18 mouse cellular contexts compared by ENCODE assay signal in the genomic region with DNA sequence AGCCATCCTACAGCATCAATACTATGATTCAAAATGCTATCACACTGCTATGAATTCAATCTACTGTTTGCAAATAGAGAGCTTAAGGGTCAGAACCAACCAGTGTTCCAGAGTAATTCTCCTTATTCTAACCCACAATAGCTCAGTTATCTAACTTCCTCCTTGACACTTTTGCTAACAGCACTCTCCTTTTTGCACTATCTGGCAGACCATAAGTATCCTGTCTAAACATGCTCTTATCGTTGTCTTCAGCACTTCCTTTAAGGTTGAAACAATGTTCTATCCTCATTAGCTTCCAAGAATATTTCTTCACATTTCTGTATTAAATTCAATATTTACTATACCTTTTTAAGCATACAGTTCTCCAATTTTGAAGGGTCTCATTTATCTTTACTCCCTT. TPM values are rescaled to one million over a fixed set of nuclear protein-coding genes. Genes with fewer than 3 reads are reported as not detected.
DNase-seq lines count a peak whose midpoint lies in the region; ATAC-seq lines count a peak whose summit lies in the region.
"Had no signal": no experiment of that assay in that cellular context is flagged by ENCODE, and none has a peak within 500 bp of the region (broad histone marks: within the 10 kb centered on the region; RNA-seq: fewer than 3 reads in every experiment).

No protein-coding gene starts in this region.

- H3K4me3 ChIP-seq in heart, embryonic 14.5 days (ENCODE audit: control insufficient read depth in 1 of 2, insufficient read depth in 1 of 2, low read depth in 1 of 2, low read length in 2 of 2): no peak overlapping the region
- H3K4me3 ChIP-seq in liver, embryonic 15.5 days (replicated peaks): no peak overlapping the region
- H3K4me3 ChIP-seq in embryonic facial prominence, embryonic 10.5 days: no peak overlapping the region
- H3K4me3 ChIP-seq: limb, embryonic 15.5 days; midbrain, embryonic 13.5 days; myocyte had no signal

- H3K9me3 ChIP-seq in heart, embryonic 14.5 days (ENCODE audit: control insufficient read depth, low read length): no peaks in the 10 kb centered on the region
- no peaks in the 10 kb centered on the region for H3K9me3 ChIP-seq in liver, embryonic 15.5 days (replicated peaks)
- no peaks in the 10 kb centered on the region for H3K9me3 ChIP-seq in embryonic facial prominence, embryonic 10.5 days
- H3K9me3 ChIP-seq: limb, embryonic 15.5 days; midbrain, embryonic 13.5 days had no signal

- no peaks in the 10 kb centered on the region for H3K36me3 ChIP-seq in heart, embryonic 14.5 days (ENCODE audit: control insufficient read depth, insufficient read depth, low read length)
- H3K36me3 ChIP-seq in liver, embryonic 15.5 days (replicated peaks): no peaks in the 10 kb centered on the region
- H3K36me3 ChIP-seq in embryonic facial prominence, embryonic 10.5 days (replicated peaks): no peaks in the 10 kb centered on the region
- H3K36me3 ChIP-seq: limb, embryonic 15.5 days; midbrain, embryonic 13.5 days had no signal

- H3K27me3 ChIP-seq in heart, embryonic 14.5 days (ENCODE audit: control insufficient read depth, insufficient read depth, low read length): no peaks in the 10 kb centered on the region
- no peaks in the 10 kb centered on the region for H3K27me3 ChIP-seq in liver, embryonic 15.5 days
- no peaks in the 10 kb centered on the region for H3K27me3 ChIP-seq in embryonic facial prominence, embryonic 10.5 days (replicated peaks; ENCODE audit: low read depth, poor library complexity, severe bottlenecking)
- H3K27me3 ChIP-seq: limb, embryonic 15.5 days; midbrain, embryonic 13.5 days had no signal

- H3K27ac ChIP-seq in heart, embryonic 14.5 days (replicated peaks in 1 of 2; ENCODE audit: control insufficient read depth in 1 of 2, insufficient read depth in 1 of 2, low read depth in 2 of 2, low read length in 2 of 2): peak overlapping the region in 1 of 2 experiments; percentile 67; a peak in 2 of 4 replicates
- no peak overlapping the region for H3K27ac ChIP-seq in liver, embryonic 15.5 days (replicated peaks)
- no peak overlapping the region for H3K27ac ChIP-seq in embryonic facial prominence, embryonic 10.5 days (replicated peaks)
- H3K27ac ChIP-seq: hindbrain, embryonic 14.5 days; kidney, postnatal 0 days; limb, embryonic 15.5 days; midbrain, embryonic 13.5 days had no signal

- peaks cover 2 to 38% of the 10 kb centered on the region in 2 experiments; a peak in 3 of 4 replicates for H3K4me1 ChIP-seq in heart, embryonic 14.5 days (ENCODE audit: control insufficient read depth in 2 of 2, insufficient read depth in 2 of 2, low read length in 2 of 2)
- 0 out of 2 replicates have a peak, but pooled peaks cover 4% of the 10 kb centered on the region for H3K4me1 ChIP-seq in liver, embryonic 15.5 days (replicated peaks)
- no peaks in the 10 kb centered on the region for H3K4me1 ChIP-seq in embryonic facial prominence, embryonic 10.5 days
- H3K4me1 ChIP-seq: limb, embryonic 15.5 days; midbrain, embryonic 13.5 days had no signal

- no peak overlapping the region for H3K4me2 ChIP-seq in heart, embryonic 14.5 days (ENCODE audit: low read length)
- H3K4me2 ChIP-seq in liver, embryonic 15.5 days: no peak overlapping the region
- H3K4me2 ChIP-seq: hindbrain, embryonic 14.5 days; limb, embryonic 15.5 days; midbrain, embryonic 13.5 days had no signal

- 3% methylated on average over 1 of the region's 1 CpGs for WGBS in heart, embryonic 14.5 days
- 5% methylated on average over 1 of the region's 1 CpGs for WGBS in liver, embryonic 15.5 days (ENCODE audit: insufficient replicate concordance)
- WGBS in embryonic facial prominence, embryonic 10.5 days: 82% methylated on average over 1 of the region's 1 CpGs

- no peak overlapping the region for H3K9ac ChIP-seq in heart, embryonic 14.5 days (ENCODE audit: low read length)
- H3K9ac ChIP-seq in liver, embryonic 15.5 days: no peak overlapping the region
- H3K9ac ChIP-seq: hindbrain, embryonic 14.5 days; limb, embryonic 15.5 days; midbrain, embryonic 13.5 days had no signal

- no peak for DNase-seq in heart, postnatal 25 days (ENCODE audit: low spot score)
- DNase-seq in 416B (ENCODE audit: low read depth): peak; percentile 97
- peak; percentile 35 for DNase-seq in c-Kit-positive CD71-positive TER-119-negative erythroid progenitor cells, embryonic 14.5 days (ENCODE audit: low read depth)
- DNase-seq in embryonic facial prominence, embryonic 10.5 days (ENCODE audit: low spot score): no peak
- DNase-seq in T-cell, adult 2 months (ENCODE audit: low spot score): no peak
- DNase-seq: adrenal gland, postnatal 14 days; cerebellum, postnatal 10 days; gastrocnemius, postnatal 25 days; retina, postnatal 1 day; thymus, adult 18-20 months had no signal

- intact Hi-C loops in heart, postnatal 25 days (cut with DNase I): no loop called here

- peak; percentile 75; the same call in 1 of the 2 replicates for ATAC-seq in heart, embryonic 14.5 days (ENCODE audit: insufficient number of reproducible peaks, insufficient read depth, low FRiP score, low read depth)
- ATAC-seq in liver, embryonic 15.5 days (ENCODE audit: insufficient read depth): peak; percentile 44
- ATAC-seq: intestine, embryonic 16.5 days; midbrain, embryonic 13.5 days had no signal

RNA-seq across cellular contexts. Expression of gene Il15, which starts 15.4 kb away (rescaled TPM):
- 23.0 and 26.8 TPM in 2 replicates for polyA plus RNA-seq in heart, embryonic 14.5 days (2014; fragmentation: Nextera tagmentation; extraction: Ambion mirVana)
- 10 to 100 TPM; 29.5 to 34.6 TPM for total RNA-seq in heart, postnatal 25 days (2021)
- polyA plus RNA-seq in liver, embryonic 15.5 days (2015; fragmentation: Nextera tagmentation; extraction: Ambion mirVana): 4.5 and 4.6 TPM in 2 replicates
- 2.2 and 2.9 TPM in 2 replicates for polyA plus RNA-seq in embryonic facial prominence, embryonic 10.5 days (2016; fragmentation: Nextera tagmentation; extraction: Ambion mirVana)

Comparison
In these comparisons a context has a peak if more than half of its experiments do, and no peak if none do; other contexts are left out.
1. DNase-seq: peak in 416B (single experiment) and c-Kit-positive CD71-positive TER-119-negative erythroid progenitor cells, embryonic 14.5 days (single experiment); none in heart, postnatal 25 days (single experiment), embryonic facial prominence, embryonic 10.5 days (single experiment) and T-cell, adult 2 months (single experiment).